Mouse (Mus musculus) urinary bladder, postnatal 0 days (tissue): ENCODE data around the gene Izumo1r. TPM values are rescaled to one million over a fixed set of nuclear protein-coding genes. Genes with fewer than 3 reads are reported as not detected.

Experiments used
- polyA plus RNA-seq: library from polyadenylated mRNA; unstranded; fragments of >200 nt; fragmentation: Nextera tagmentation; extraction: Ambion mirVana; gene quantifications from 2 replicates; pipeline ENCODE4 v1.2.1, GENCODE M21; 2015

Izumo1r gene
- polyA plus RNA-seq, result not detected in 2 replicates

GRCm38 (mm10) chr9:14903581-14904378, at the start of gene Izumo1r:
Izumo1r (minus strand) TSS chr9:14903949.

DNA sequence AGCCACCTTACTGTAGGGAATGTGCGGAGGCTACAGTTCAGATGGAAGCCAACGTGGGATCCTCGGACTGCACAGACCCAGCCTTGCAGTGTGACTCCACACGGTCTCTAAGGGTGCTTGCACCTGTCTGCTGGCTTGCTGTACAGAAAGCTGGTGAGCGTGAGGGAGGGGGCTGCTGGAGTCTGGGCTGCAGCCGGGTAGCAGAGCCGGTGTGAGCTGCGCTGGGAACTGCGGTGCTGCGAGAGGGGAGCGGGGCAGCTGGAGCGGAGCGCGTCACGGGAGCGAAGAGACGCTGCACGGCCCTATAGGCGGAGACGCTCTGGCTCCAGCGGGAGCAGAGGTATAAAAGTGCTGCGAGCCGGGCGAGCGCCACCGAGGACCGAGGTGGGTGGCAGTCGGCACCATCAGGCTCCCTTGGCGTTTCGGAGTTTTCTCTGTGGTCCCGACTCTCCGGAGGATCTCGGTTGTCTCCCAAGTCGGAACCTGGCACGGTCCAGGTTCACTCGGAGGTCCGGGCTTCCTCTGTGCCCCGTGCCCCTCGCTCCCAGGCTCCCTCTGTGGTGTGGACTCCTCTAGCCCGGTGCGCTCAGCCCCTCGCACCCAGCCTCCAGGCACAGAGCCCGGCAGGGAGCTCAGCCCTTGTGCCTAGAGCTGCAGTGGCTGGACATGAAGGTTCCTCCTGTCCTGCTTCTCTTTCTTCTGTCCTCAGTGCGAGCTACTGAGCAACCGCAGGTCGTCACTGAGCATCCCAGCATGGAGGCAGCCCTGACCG, 43.7 kb downstream of the Izumo1r start, which contains the start of gene Gpr83:
Gpr83 (plus strand) TSS at position 343 of the 772 bp plus-strand sequence.

Other genes starting within 250 kb of the Izumo1r start
- 0.24 and 0.34 TPM in 2 replicates for gene Piwil4, start 163.2 kb downstream of the Izumo1r start, polyA plus RNA-seq
- 2.5 and 2.7 TPM in 2 replicates for gene Fut4, start 151.6 kb downstream of the Izumo1r start, polyA plus RNA-seq
- not detected in 2 replicates for gene 1700012B09Rik, start 132.9 kb downstream of the Izumo1r start, polyA plus RNA-seq
- gene Mre11a, start 119.3 kb downstream of the Izumo1r start, polyA plus RNA-seq, result 12.7 and 13.8 TPM in 2 replicates
- 23.4 and 30.1 TPM in 2 replicates for gene Ankrd49, start 119.1 kb downstream of the Izumo1r start, polyA plus RNA-seq
- gene Gpr83, start 43.7 kb downstream of the Izumo1r start, polyA plus RNA-seq, result 0.07 TPM in 1 of 2 replicates, not detected in the other
- gene Panx1, start 141.5 kb upstream of the Izumo1r start, polyA plus RNA-seq, result 18.2 and 19.1 TPM in 2 replicates
- gene Hephl1, start 208.2 kb upstream of the Izumo1r start, polyA plus RNA-seq, result not detected in 2 replicates